Mouse (Mus musculus): ENCODE measurements around the gene Trio. TPM values are rescaled to one million over a fixed set of nuclear protein-coding genes. Genes with fewer than 3 reads are reported as not detected.
"Not testable (repeated sequence)": the region's sequence is repeated elsewhere in the genome, so short reads cannot be mapped to it uniquely, and the experiment has no call there.

Trio gene
- total RNA-seq, 2 experiments from 2014 or later: 35.3 to 43.2 TPM

DNA sequence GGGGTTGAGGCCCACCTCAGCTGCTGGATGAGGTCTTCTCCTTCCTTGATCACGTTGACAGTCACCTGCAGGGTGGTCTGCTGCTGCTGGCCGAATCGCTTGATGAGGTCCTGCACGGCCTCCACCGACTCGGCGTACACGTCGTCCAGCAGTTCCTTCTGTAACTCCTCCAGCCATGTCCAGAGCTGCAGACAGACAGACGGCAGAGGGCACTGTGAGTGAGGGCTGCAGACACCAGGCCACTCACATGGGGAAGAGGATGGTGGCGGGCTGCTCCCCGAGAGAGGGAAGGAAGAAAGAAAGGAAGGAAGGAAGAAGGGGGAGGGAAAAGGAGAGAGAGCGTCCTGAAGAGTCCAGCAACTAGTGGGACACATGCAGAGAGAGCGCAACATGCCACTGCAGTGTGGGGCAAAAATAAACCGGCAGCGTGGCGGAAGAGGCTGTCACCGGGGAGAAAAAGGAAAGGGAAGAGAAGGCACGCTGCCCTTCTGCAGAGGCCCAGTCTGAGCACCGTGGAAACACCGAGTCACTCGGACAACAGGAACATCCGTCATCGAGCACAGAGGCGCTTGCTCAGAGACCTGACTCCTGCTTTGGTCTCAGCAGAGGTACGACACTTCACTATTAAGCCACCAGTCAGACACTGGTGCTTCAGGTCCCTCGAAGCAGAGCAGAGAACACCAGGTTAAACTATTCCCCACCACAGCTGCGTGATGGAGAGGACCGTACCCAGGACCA lies 169.4 kb downstream of the Trio start:
- Histone ChIP-seq H3K4me3 (peak overlapping the region; percentile 26), H3K27ac (no peak overlapping the region)
- no peak for DNase-seq
- intact Hi-C loops (cut with DNase I): loop anchor here (10.0 kb wide), 1 partner anchor 201 kb away; no protein-coding TSS in a partner anchor
- TF ChIP-seq CTCF (IDR thresholded peaks at IDR 0.05): no peak

DNA sequence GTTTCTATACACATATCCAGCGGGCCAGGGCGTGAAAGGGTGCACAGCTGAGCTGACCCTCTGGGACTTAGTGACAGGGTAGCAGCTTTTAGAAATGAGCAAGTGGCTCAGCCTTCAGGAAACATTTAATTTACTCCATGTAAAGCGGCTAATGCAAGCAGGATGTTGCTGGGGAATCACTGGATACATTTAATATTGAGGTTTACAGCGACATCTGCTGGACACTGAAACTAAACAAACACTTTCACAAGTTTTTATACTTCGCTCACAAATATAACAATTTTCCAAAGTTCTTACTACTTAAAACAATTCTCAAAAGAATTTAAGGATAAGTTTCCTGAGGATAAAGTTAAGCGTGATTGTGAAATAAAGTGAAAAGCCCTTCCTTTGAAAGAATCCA lies 174.3 kb downstream of the Trio start:
- no peak for DNase-seq
- H3K4me3 ChIP-seq: no peak overlapping the region
- H3K27ac ChIP-seq: no peak overlapping the region
- TF ChIP-seq CTCF (IDR thresholded peaks at IDR 0.05): peak; percentile 38
- intact Hi-C loops (cut with DNase I): loop anchor here (10.0 kb wide), 1 partner anchor 197 kb away; no protein-coding TSS in a partner anchor

DNA sequence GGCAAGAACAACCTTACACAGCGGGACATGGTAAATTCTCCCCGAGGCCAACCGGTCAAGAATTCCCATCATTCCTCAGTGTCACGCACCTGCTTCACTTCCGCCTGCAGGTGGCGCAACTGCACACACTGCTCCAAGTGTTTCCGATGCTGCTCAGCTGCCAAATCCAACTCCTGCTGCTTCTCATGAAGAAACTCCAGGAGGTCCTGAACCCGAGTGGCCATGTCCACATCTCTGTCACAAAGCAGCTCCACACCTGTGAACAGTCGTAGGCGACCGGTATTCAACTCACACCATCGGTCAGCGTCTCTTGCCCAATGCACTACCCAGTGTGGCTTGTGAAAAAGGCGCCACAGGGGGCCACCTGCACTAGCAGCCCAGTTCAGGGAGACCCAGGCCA lies 174.7 kb downstream of the Trio start:
- Histone ChIP-seq H3K27ac (no peak overlapping the region), H3K4me3 (no peak overlapping the region)
- TF ChIP-seq CTCF (IDR thresholded peaks at IDR 0.05): peak; percentile 60
- DNase-seq: peak; percentile 53
- intact Hi-C loops (cut with DNase I): loop anchor here (10.0 kb wide), 1 partner anchor 196 kb away; no protein-coding TSS in a partner anchor

DNA sequence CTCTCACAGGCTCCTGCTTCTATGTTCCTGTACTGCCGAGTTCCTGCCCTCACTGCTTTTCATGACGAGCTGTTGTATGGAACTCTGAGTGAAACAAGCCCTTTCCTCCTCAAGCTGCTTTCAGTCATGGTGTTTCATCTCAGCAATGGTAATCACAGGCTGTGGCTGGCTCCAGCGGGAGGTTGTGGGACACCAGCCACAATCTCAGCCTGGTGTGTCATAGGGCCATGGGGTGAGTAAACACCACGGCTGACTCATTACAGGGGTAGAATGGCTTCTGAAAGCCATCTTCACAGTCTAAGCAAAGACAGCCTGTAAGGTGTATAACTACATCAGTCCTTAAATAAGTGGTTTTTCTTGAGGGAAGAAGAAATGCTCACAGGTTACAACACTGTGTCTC lies 175.7 kb downstream of the Trio start:
- no peak overlapping the region for H3K4me3 ChIP-seq
- TF ChIP-seq CTCF (IDR thresholded peaks at IDR 0.05): no peak
- H3K27ac ChIP-seq: no peak overlapping the region
- intact Hi-C loops (cut with DNase I): loop anchor here (10.0 kb wide), 1 partner anchor 195 kb away; no protein-coding TSS in a partner anchor
- peak; percentile 64 for DNase-seq

DNA sequence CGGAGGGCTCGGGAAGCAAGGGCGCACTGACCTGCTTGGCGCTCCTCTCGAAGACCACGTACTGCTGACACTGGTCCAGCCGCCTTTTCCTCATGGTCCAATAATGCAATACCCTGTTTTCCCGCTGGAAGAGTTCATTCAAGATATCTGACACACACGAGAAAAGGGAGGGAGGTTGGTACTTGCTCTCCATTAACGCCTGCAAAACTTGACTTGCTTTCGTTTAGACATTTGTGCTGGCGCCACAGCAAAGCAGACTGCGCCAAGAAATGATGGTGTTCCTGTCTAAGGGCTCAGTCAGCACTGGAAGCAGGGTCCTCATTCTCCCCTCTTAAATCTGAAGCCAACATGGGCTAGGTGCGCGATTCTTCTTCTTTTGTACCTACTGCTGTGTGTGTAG lies 184.0 kb downstream of the Trio start:
- no peak for DNase-seq
- TF ChIP-seq CTCF (IDR thresholded peaks at IDR 0.05): no peak
- Histone ChIP-seq H3K27ac (no peak overlapping the region), H3K4me3 (no peak overlapping the region)
- intact Hi-C loops (cut with DNase I): no loop called here

DNA sequence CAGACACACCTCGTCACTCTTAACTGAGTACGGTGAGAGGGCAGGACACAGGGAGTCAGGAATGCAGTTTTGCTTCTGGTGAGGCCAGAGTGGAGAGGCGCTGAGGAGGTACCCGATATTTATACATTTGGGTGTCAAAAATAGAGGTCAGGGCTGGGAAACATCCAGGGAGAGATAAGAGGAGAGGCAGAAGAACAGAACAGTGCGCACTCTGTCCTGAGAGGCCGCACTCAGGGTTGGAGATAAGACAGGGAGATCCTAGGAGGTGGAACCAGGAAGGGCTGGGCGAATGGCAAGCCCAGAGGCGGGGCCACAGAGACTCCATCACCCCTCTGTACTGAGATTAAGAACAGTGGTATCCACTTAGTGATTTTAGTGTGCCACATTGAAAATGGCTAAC lies 185.1 kb downstream of the Trio start:
- no peak for DNase-seq
- Histone ChIP-seq H3K4me3 (no peak overlapping the region), H3K27ac (no peak overlapping the region)
- intact Hi-C loops (cut with DNase I): no loop called here
- no peak for TF ChIP-seq CTCF (IDR thresholded peaks at IDR 0.05)

DNA sequence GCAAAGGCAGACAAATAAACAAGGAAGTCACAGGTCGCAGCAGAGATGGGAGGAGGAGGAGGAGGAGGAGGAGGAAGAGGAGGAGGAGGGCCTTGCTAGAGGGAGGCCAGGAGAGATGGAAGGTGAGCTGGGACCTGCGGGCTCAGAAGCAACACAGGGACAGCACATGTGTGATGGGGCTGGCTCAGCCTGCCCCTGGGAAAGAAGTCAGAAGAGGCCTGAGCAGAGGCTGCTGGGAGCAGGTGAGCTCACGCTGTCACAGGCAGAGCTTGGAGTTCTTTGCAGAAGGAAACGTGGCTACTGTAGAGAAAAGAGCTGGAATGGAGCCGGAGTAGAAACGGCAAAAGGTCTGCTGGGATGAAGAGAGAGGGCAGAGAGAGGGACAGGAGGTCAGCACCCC lies 185.5 kb downstream of the Trio start:
- intact Hi-C loops (cut with DNase I): no loop called here
- Histone ChIP-seq H3K4me3 (no peak overlapping the region), H3K27ac (no peak overlapping the region)
- no peak for DNase-seq
- no peak for TF ChIP-seq CTCF (IDR thresholded peaks at IDR 0.05)

DNA sequence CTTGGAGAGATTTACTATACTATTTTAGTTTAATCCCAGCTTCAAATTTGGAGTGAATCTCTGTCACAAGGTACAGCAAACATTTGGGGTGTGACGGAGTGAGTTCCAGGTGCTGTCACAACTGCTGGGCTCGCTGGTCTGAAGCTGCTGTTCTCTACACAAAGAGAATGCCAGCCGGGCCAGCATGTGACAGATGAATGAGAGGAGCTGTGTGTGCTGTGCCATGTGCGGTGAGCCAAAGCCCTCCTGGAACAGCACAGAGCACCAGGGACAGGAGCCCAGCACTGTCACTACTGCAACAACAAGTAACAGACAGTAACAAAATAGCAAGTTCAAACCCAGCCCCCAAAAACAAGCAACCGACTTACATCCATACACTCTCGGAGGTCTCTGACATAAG lies 194.0 kb downstream of the Trio start:
- intact Hi-C loops (cut with DNase I): no loop called here

DNA sequence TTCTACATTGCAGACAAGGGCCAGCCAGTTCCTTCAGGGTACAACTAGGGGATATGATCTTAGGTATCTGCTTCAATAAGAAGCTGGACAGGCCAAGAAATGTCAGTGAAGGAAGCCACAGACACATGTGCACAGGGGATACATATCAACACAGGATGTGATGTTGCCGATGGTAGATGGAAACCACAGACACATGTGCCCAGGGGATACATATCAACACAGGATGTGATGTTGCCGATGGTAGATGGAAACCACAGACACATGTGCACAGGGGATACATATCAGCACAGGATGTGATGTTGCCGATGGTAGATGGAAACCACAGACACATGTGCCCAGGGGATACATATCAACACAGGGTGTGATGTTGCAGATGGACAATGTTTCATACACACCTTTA lies 197.8 kb downstream of the Trio start:
- H3K27ac ChIP-seq; intact Hi-C loops (cut with DNase I); DNase-seq; H3K4me3 ChIP-seq: not testable (repeated sequence)

More for the DNA sequence above, 194.0 kb downstream of the Trio start:
- Histone ChIP-seq H3K27ac (no peak overlapping the region), H3K4me3 (no peak overlapping the region)
- DNase-seq: no peak
- TF ChIP-seq CTCF (IDR thresholded peaks at IDR 0.05): no peak

DNA sequence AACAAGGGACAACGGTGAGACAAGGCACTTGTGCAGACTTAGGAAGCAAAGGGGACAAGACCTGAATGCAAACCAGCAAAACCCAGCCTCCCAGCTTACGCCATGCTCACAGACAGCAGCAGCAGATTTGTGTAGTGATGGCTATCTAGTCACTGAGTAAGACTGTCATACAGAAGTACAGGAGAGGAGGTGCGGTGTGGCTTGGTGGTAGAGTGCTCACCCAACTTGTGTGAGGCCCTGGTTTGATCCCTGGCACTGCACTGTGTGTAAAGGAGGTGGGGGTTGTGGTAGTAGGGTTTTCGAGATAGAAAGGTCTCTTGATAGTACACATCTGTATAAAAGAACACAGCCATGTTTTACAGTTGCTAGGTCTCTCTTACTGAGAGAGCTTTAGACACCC lies 198.8 kb downstream of the Trio start:
- intact Hi-C loops (cut with DNase I): no loop called here
- no peak for TF ChIP-seq CTCF (IDR thresholded peaks at IDR 0.05)
- no peak overlapping the region for H3K27ac ChIP-seq
- no peak for DNase-seq
- no peak overlapping the region for H3K4me3 ChIP-seq

DNA sequence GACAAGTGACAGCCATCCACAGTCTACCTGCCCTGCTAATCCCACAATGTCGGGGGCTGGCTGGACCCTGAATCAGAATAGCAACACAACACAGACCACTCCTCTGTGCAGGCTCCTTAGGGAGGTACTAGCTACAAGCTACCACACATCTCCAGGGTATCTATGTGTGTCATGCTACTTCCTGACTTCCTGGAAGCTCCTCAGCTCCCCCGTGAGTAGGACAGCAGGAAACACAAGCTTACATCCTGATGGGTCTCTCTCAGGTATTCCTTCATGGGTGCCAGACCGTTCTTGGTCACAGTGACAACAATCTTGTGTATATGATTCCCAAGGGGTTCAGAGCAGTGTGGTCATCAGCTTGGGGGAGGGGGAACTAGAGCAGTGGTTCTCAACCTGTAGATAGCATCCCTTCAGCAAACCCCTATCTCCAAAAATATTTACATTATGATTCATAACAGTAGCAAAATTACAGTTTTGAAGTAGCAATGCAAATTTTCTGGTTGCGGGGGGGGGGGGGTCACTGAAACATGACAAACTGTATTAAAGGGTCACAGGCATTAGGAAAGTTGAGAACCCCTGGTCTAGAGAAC lies 199.5 kb downstream of the Trio start:
- no peak for DNase-seq
- intact Hi-C loops (cut with DNase I): no loop called here
- Histone ChIP-seq H3K27ac (no peak overlapping the region), H3K4me3 (no peak overlapping the region)
- no peak for TF ChIP-seq CTCF (IDR thresholded peaks at IDR 0.05)

DNA sequence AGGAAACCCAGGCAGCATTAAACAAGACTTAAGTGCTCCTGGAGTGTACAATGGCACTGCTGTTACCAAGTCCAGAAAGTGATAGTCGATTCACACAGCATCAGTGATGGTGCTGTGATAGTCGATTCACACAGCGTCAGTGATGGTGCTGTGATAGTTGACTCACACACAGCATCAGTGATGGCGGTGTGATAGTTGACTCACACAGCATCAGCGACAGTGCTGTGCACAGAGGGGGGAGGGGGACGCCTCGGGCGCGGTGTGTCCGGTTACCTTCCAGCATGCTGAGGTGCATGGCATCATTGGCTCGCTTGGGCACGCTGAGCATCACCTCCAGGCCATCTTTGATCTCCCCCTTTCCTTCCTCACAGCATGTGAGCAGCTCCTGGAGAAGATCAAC lies 200.3 kb downstream of the Trio start:
- TF ChIP-seq CTCF (IDR thresholded peaks at IDR 0.05): no peak
- intact Hi-C loops (cut with DNase I): no loop called here
- no peak for DNase-seq
- Histone ChIP-seq H3K4me3 (no peak overlapping the region), H3K27ac (no peak overlapping the region)

DNA sequence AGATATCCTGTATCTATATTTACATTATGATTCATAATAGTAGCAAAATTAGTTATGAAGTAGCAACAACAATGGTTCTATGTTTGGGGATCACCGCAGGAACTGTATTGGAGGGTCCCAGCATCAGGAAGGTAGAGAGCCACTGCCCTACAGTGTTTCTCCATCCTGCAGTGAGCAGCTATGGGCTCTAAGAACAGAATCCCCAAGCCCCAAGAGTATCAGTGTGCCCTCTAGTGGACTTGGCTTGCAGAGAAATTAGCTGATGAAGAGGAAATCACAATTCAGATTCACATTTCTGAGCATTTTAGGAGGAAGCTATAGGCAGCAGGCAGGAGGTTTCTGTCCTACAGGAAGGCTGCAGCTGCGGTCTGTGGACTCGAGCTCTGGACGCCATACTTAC lies 202.1 kb downstream of the Trio start:
- TF ChIP-seq CTCF (IDR thresholded peaks at IDR 0.05): peak; percentile 70
- Histone ChIP-seq H3K27ac (no peak overlapping the region), H3K4me3 (no peak overlapping the region)
- intact Hi-C loops (cut with DNase I): loop anchor here (1.0 to 5.0 kb wide), 2 partner anchors 71 to 166 kb away; no protein-coding TSS in a partner anchor
- no peak for DNase-seq
